Mouse (Mus musculus): Measurements from ENCODE around the gene Clec2e.

DNA sequence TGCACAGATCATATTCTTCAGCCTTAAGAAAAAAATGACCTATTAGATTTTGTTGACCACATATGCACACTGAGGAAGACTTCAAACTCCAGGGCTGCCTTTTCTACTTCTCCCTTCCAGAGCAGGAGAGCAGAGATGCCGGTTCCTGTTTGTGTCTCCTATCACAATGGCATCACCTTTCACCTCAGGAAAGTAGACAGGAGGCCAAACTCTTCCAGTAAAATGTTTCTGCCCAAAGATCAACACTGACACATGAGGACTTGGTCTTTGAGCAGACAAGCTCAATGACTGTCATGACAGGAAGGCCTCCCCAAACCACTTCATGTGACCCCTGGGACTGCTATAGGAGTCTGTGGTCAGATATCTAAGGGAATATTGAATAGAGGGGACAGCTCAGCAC, 11.8 kb upstream of the Clec2e start:
- no peak for TF ChIP-seq CTCF (IDR thresholded peaks at IDR 0.05; ENCODE audit: low read depth, low read length)
- no peak for TF ChIP-seq POLR2A (IDR thresholded peaks at IDR 0.05; ENCODE audit: borderline replicate concordance, low read depth, low read length)

Data from bone marrow macrophage, adult 2 months (primary cell).